Mouse (Mus musculus) kidney, postnatal 4 days (tissue): Measurements from ENCODE around the gene Maco1.
"Not testable (repeated sequence)": the region's sequence is repeated elsewhere in the genome, so short reads cannot be mapped to it uniquely, and the experiment has no call there.

Source experiments
- DNase-seq, 2 experiments: peaks; one replicate each; pipeline ENCODE4 v3.0.0; 2021; ENCODE audit warnings: mixed read lengths in 2 of 2

The Maco1 gene

DNA sequence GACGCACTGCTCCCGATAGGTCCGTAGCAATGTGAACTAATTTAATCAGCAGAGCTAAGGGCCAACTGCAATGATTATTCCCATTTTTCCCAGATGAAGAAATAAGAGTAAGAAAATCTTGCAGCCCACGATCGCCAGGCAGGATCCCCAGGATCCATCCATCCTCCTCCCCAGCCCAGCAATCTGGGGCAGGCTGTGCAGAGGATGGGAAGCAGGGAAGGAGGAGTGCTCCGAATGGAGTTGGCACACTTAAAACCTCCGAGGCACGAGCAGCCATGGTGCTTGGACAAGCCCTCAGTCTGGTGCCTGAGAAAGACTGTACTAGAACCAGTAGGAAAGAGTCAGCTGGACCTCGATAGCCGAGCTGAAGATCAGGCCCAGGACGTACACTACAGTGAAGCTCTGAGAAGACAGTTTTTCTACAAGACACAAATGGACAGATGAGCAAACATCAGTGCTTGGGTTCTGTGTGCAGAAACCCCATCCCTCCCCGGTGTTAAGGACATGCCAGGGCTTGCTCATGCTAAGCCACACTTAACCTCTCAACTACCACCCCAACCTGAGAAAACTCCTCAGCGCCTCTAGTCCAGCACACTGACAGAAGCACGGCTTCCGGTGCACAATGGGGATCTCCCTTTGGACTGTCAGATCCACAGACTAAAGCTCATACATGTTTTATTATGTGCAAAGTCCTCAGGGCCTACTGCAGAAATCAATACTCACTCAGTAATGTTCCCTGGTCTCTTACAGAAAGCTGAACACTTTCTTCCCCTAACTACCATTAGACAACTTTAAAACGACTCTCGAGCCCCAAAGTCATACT is 39.5 kb downstream of the Maco1 start:
- DNase-seq = no peak

DNA sequence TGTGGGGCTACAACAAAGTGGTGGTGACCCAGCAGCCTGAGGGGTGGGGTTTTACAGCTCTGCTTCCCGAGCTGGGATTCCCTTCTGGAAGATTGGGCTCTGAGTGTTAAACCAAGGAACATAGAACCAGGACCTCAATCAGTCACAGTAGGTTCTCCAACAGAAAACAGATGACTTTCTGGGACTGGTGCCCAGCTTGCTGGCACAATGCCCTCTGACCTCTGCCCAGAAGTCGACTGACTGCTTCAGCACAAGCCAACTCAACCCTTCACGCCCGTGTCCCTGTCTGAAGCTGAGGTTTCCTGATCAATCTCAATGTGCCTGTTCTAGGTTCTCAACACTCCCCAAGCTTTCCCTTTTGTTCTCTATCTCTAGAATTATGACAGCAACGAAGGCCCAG is 48.4 kb downstream of the Maco1 start:
- peak; percentile 64 to 73 for DNase-seq

DNA sequence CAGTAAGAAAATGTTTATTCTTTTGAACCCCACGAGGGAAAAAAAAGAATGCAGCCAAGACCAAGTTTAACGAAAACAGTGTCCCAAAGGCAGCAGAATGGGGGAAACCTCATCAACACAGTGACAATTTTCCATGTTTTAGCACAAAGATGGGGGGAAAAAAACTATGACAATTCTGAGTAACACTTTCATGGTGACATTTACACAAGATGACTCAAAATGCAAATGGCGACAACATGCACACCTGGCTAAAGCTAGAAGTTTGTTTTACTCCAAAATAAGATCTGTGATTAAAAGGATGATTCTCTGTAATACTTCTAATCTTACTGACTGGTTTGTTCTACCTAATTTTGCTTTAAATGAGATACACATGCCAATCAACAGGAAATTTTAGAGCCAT is 50.4 kb downstream of the Maco1 start:
- DNase-seq = no peak

DNA sequence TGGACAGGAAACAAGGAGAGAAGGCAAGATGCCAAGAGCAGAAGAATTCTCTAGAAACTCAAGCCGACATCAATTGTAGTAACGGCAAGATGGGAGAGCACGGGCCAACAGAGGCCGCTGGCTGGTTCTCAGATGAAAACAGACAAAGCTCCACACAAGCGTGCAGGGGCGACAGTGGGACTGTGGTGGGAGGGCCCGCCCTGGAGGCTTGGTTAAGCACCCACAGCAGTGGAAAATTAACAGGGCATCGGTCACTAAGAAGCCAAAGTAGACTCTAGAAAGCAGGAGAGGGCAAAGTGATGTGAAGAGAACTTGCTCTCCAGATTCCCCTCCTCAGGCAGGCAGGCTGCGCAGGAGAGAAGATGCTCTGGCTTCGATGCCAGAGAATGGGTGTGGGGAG is 51.0 kb downstream of the Maco1 start:
- peak; percentile 43 to 58 for DNase-seq

- no peak for DNase-seq
Measured at GRCm38 (mm10) chr4:134800693-134801092, 52.5 kb downstream of the Maco1 start.

- DNase-seq = no peak
Measured at GRCm38 (mm10) chr4:134800098-134800497, 53.0 kb downstream of the Maco1 start.

DNA sequence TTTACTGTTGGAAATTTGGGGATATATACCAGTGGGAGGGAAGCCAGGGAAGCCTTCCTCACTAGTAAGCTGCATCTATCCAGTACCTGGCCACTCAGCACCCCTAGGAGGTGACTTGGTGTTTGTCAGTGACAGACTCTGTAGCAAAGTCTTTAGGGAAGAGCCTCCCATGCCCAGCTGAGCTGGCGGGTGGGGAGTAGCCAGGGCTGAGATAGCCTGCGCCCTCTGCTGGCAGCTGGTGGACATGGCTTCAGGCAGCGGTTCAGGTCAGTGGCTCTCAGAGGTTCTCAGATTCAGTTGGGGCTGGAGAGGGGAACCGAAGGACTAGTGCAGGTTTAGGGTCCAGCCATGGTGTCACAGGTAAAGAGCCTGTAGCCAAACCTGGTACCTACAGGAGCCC is 53.9 kb downstream of the Maco1 start:
- DNase-seq = peak; percentile 88 to 89

DNA sequence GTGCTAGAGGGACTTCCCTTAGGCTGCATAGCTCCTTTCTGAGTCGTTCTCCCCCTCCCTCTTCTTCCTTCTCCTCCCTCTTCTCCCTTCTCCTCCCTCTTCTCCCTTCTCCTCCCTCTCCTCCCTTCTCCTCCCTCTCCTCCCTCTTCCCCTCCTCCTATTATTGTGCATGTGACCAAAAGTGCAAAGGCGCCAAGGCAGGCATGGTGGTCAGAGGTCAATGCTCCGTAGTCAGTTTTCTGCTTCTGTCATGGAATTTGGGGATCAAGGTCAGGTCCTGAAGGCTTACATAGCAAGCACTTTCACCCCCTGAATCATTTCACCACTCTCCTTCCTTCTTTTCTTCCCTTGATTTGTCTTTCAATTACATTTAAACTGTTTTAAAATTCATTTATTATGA is 54.3 kb downstream of the Maco1 start:
- DNase-seq = no peak

DNA sequence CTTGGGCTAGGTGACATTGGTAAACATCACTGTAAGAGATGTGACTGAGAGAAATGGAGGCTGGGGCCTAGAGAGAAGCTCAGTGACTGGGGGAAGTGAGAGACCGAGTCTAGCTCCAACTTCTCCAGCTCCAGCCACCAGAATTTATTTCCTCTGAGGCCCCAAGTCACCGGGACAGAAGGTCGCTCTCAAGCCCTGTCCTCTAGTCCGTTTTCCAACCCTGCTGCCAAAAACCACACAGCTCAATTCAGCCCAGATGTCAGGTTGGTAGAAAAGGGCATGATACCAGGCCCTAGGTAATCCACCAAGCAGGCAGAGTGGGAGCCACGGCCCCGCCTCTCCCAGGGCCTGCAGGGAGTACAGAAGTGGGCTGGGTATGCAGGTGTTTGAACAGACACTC is 55.5 kb downstream of the Maco1 start:
- DNase-seq = no peak

DNA sequence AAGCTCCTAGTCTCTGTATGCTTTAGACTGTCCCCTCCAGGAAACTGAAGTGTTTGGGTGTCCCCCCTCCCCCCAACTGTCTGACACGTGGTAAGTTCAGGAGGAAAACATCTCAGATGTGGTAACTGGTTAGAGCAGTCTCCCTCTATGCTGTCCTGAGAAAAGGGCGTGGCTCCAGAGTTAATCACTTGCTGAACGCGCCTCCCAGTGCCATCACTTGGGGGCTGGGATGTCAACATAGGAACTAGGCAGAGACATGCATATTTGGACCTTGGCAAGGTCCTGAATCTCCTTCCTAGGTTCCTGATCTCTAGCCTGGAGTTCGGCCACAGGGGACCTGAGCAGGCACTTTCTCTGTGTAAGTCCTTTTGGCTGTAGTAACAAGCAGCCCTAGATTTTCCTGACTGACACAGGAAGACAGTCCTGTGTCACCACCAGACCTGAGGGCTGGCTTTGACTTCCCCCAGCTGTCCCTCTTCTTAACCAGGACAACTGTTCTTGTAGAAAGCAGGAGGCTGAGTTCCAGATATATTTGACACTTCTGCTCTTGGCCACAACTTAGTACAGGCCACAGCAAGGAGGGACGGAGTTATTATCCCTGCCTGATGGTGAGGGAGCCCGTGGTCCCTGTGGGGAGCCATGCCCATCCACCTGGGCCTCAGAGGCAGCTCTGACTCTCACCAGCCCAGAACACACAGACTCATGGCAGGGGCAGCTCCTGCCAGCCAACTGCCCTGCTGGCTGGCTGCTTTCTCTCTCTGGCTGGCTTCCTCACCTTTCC is 56.4 kb downstream of the Maco1 start:
- DNase-seq = peak; percentile 31 to 35

- DNase-seq = no peak
Measured at GRCm38 (mm10) chr4:134795819-134796485, 57.2 kb downstream of the Maco1 start.

DNA sequence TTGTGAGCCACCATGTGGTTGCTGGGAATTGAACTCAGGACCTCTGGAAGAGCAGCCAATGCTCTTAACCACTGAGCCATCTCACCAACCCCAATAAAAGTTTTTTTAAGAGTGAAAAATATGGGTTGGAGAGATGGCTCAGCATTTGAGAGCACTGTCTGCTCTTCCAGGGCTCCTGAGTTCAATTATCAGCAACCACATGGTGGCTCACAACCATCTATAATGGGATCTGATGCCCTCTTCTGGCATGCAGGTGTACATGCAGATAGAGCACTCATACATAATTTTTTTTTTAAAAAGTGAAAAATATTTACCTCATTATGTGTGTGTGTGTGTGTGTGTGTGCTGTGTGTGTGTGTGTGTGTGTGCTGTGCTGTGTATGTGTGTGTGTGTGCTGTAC is 58.2 kb downstream of the Maco1 start:
- DNase-seq = not testable (repeated sequence)

DNA sequence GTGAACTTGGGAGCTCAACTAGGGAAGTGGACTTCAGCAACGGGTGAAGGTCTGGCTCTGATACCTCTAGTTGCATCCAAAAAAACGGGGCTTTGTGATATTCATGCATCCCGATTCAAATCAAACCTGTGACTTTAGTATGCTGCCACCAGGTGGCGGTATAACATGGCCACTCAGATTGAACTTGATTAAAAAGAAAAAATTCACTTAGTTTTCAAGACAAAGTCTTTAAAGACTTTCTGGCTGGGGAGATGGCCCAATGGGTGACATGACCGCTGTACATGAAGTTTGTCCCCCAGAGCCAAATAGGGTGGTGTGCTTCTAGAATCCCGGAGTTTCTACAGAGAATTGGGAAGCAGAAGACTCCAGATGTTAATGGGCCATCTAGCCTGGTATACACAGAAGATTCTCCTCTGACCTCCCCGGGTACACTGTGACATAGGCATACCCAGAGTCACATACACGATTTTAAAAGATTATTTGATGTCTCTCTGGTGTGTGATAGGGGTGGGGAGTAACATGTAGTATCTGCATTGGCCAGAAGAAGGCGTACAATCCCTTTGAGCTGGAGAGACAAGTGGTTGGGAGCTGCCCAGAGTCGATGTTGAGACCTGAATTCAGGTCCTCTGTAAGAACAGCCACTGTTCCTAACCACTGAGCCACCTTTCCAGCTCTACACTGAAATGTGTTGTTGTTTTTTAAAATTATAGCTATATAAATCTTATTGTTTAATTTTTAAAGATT is 59.8 kb downstream of the Maco1 start:
- DNase-seq = peak; percentile 77 to 82

GRCm38 (mm10) chr4:134791731-134792130 is 61.4 kb downstream of the Maco1 start:
- no peak for DNase-seq

DNA sequence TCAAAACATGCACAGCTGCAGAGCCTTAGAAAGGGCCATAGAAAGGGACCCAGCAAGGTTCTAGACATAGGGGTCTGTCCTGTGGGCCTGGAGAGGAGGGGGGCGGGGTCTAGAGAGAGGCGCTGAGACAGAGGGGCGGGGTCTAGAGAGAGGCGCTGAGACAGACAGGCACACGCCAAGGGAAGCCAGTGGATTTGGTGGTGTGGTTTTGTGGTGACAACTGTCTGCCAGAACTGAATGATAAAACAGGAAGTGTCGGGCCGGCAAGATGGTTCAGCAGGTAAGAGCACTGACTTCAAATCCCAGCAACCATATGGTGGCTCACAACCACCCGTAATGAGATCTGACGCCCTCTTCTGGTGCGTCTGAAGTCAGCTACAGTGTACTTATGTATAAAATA is 66.2 kb downstream of the Maco1 start:
- DNase-seq = peak in 1 of 2 experiments; percentile 17

DNA sequence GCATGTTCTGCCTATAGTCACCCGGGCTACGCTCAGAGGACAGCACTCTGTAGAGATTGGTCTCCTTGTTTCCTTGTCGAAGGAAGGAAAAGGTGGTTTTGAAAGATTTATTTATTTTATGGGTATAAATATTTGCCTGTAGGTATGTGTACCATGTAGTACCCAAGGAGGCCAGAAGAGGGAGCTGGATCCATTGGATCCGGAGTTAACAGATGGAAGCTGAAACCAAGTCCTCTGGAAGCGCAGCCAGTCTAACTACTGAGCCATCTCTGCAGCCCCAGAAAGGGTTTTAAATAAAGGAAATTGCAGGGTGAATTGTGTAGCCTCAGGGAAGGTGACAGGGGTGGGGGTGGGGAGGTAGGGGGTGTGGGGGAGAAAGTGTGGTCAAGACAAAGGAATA is 68.4 kb downstream of the Maco1 start:
- DNase-seq = peak; percentile 62 to 72

- DNase-seq = peak; percentile 65 to 77
Measured at GRCm38 (mm10) chr4:134779136-134779934, 73.8 kb downstream of the Maco1 start.

DNA sequence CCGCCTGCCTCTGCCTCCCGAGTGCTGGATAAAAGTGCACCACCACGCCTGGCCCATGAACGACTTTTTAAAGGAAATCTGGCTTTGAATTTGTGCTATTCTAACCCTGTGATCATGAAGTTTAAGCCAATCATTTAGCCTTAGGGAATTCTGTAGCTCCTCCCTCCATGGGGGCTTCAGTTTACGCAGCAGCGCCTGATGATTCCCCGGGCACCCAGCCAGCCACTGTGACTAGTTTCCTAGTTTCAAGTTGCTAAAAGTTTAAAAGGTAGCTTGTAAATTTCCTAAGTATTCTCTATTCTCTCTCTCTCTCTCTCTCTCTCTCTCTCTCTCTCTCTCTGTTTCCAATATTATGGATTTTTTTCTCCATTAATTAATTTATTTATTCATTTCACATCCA is 76.9 kb downstream of the Maco1 start:
- DNase-seq = peak; percentile 74 to 84

- DNase-seq = peak in 1 of 2 experiments; percentile 19
Measured at GRCm38 (mm10) chr4:134775234-134775944, 77.8 kb downstream of the Maco1 start.

DNA sequence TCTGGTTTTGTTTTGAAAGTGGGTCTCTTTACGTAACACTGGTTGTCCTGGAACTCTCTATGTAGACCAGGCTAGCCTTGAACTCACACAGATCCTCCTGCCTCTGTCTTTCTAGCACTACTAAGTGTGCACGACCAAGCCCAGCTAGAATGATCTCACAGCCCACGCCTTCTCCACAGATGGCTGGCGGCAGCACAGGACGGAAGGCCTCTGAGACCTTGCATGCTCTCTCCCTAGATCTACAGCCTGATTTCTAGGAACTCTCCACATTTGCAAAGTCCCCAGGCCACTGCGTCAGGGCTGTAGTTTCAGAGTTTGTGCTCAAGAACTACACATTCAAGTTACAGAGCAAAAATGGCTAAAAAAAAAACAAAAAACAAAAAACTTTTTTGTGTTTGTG is 79.0 kb downstream of the Maco1 start:
- DNase-seq = peak in 1 of 2 experiments; percentile 8
